Comparison of ENCODE assay signal across 8 mouse cellular contexts in genomic region chr2:30600965-30601841, GRCm38 (mm10). TPM values are rescaled to one million over a fixed set of nuclear protein-coding genes. Genes with fewer than 3 reads are reported as not detected.
DNase-seq lines count a peak whose midpoint lies in the region; ATAC-seq and TF ChIP-seq lines count a peak whose summit lies in the region.

No protein-coding gene starts in this region.

- no peak for TF ChIP-seq POLR2A in liver, adult 2 months (IDR thresholded peaks at IDR 0.05; ENCODE audit: extremely low read depth, insufficient read depth, low read length)

- H3K79me2 ChIP-seq in liver, adult 2 months (ENCODE audit: control insufficient read depth, insufficient read depth, low read length): no peaks in the 10 kb centered on the region

- peak overlapping the region; percentile 92 for H3K27ac ChIP-seq in gastrocnemius, adult 2 months
- H3K27ac ChIP-seq in hindbrain, embryonic 13.5 days: peak overlapping the region; percentile 71
- H3K27ac ChIP-seq in liver, adult 2 months (replicated peaks; ENCODE audit: insufficient read depth, low read depth, low read length): peak overlapping the region; percentile 52
- no peak overlapping the region for H3K27ac ChIP-seq in neural tube, embryonic 12.5 days

- DNase-seq in urinary bladder, postnatal 36 days (ENCODE audit: low spot score in 2 of 2): peak; percentile 35 to 72
- DNase-seq in urinary bladder, adult 2 months (ENCODE audit: low spot score): no peak
- peak; percentile 88 for DNase-seq in gastrocnemius, adult 2 months
- DNase-seq in liver, adult 2 months (ENCODE audit: extremely low read depth, low read depth, low spot score): no peak
- no peak for DNase-seq in T-cell, adult 2 months (ENCODE audit: low spot score)
- DNase-seq in spleen, postnatal 36 days (ENCODE audit: low spot score in 2 of 2): no peak

- ATAC-seq in hindbrain, embryonic 13.5 days (ENCODE audit: low FRiP score): no peak
- ATAC-seq in neural tube, embryonic 12.5 days (ENCODE audit: low FRiP score, low read depth): no peak

- no peaks in the 10 kb centered on the region for H3K9me3 ChIP-seq in hindbrain, embryonic 13.5 days
- no peaks in the 10 kb centered on the region for H3K9me3 ChIP-seq in neural tube, embryonic 12.5 days

- H3K36me3 ChIP-seq in hindbrain, embryonic 13.5 days: no peaks in the 10 kb centered on the region
- no peaks in the 10 kb centered on the region for H3K36me3 ChIP-seq in liver, adult 2 months (ENCODE audit: control insufficient read depth, insufficient read depth, low read length)
- no peaks in the 10 kb centered on the region for H3K36me3 ChIP-seq in neural tube, embryonic 12.5 days

- 11% methylated on average over 20 of the region's 20 CpGs for WGBS in hindbrain, embryonic 13.5 days
- WGBS in liver, adult 2 months: 32% methylated on average over 20 of the region's 20 CpGs
- 17% methylated on average over 19 of the region's 20 CpGs for WGBS in neural tube, embryonic 12.5 days

- H3K4me1 ChIP-seq in hindbrain, embryonic 13.5 days (replicated peaks): peaks cover 63% of the 10 kb centered on the region
- peaks cover 8% of the 10 kb centered on the region; the same call in 1 of the 2 replicates for H3K4me1 ChIP-seq in liver, adult 2 months (ENCODE audit: control insufficient read depth, insufficient read depth, low read length)
- H3K4me1 ChIP-seq in neural tube, embryonic 12.5 days: peaks cover 47% of the 10 kb centered on the region

- intact Hi-C loops in gastrocnemius, adult 2 months (cut with DNase I): loop anchor here (5.0 kb wide), 2 partner anchors 56 to 116 kb away; no protein-coding TSS in a partner anchor

- peak overlapping the region; percentile 21 for H3K4me2 ChIP-seq in hindbrain, embryonic 13.5 days
- peak overlapping the region; percentile 35 for H3K4me2 ChIP-seq in neural tube, embryonic 12.5 days (replicated peaks)

- H3K4me3 ChIP-seq in gastrocnemius, adult 2 months: peak overlapping the region; percentile 67
- no peak overlapping the region for H3K4me3 ChIP-seq in hindbrain, embryonic 13.5 days
- H3K4me3 ChIP-seq in liver, adult 2 months (ENCODE audit: insufficient read depth, low read depth, low read length): no peak overlapping the region
- no peak overlapping the region for H3K4me3 ChIP-seq in neural tube, embryonic 12.5 days

- TF ChIP-seq CTCF in gastrocnemius, adult 2 months (IDR thresholded peaks at IDR 0.05): no peak
- no peak for TF ChIP-seq CTCF in liver, adult 2 months (IDR thresholded peaks at IDR 0.05; ENCODE audit: low read depth, low read length)

- H3K9ac ChIP-seq in hindbrain, embryonic 13.5 days: 0 out of 2 replicates have a peak overlapping the region, but pooled peaks have one; percentile 39
- H3K9ac ChIP-seq in liver, adult 2 months (ENCODE audit: low read depth, low read length): no peak overlapping the region
- no peak overlapping the region for H3K9ac ChIP-seq in neural tube, embryonic 12.5 days

- H3K27me3 ChIP-seq in hindbrain, embryonic 13.5 days: no peaks in the 10 kb centered on the region
- H3K27me3 ChIP-seq in liver, adult 2 months (ENCODE audit: control insufficient read depth, insufficient read depth, low read length): no peaks in the 10 kb centered on the region
- H3K27me3 ChIP-seq in neural tube, embryonic 12.5 days (replicated peaks): no peaks in the 10 kb centered on the region

RNA-seq across cellular contexts. Expression of gene Cstad, which starts 6.4 kb away (rescaled TPM):
- 5.8 and 6.3 TPM in 2 replicates for polyA plus RNA-seq in urinary bladder, adult 2 months (2012; rRNA removed)
- total RNA-seq in gastrocnemius, adult 2 months (2021): 1 to 10 TPM in 1 of 2 experiments, under 1 TPM in 1; 0.47 to 1.8 TPM
- 0.77 and 0.83 TPM in 2 replicates for polyA plus RNA-seq in hindbrain, embryonic 13.5 days (2015; fragmentation: Nextera tagmentation; extraction: Ambion mirVana)
- 0.46 TPM in 1 of 2 replicates, not detected in the other for total RNA-seq in liver, adult 2 months (2014; rRNA removed)
- not detected in 2 replicates for polyA plus RNA-seq in liver, adult 2 months (2012; rRNA removed)
- 0.57 and 1.3 TPM in 2 replicates for polyA plus RNA-seq in neural tube, embryonic 12.5 days (2016; fragmentation: Nextera tagmentation; extraction: Ambion mirVana)

Comparison
In these comparisons a context has a peak if more than half of its experiments do, and no peak if none do; other contexts are left out.
1. DNase-seq: peak in urinary bladder, postnatal 36 days (2 of 2) and gastrocnemius, adult 2 months (single experiment); none in urinary bladder, adult 2 months (single experiment), liver, adult 2 months (single experiment), T-cell, adult 2 months (single experiment) and spleen, postnatal 36 days (0 of 2).